Mouse (Mus musculus): Measurements from ENCODE around the gene Wipf2.

DNA sequence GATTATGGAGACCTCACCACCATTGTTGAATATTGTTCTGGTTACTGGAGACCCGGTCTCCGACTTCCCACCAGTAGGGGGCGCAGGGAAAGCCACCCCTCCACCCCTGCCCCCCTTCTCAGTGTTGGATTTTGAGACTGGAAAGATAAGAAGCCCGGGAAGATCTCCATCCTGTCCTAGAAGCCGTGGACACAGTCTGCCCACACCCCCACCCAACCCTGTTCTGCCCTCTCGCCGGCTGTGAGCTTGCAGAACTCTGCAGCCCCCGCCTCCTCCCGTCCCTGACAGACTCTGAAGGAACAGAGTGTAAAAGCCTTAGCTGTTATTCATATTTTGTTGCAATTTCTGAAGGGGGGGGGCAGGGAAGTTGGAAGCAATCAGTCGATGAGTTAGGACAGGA, 90.9 kb downstream of the Wipf2 start:
- TF ChIP-seq POLR2A (IDR thresholded peaks at IDR 0.05; ENCODE audit: low read depth, low read length): no peak
- no peak for TF ChIP-seq USF1 (IDR thresholded peaks at IDR 0.05; ENCODE audit: low read depth, low read length)
- TF ChIP-seq HCFC1 (IDR thresholded peaks at IDR 0.05; ENCODE audit: low read depth, low read length): no peak
- peak; percentile 52 to 78; a peak in 3 of 4 replicates for TF ChIP-seq CTCF (conservative IDR thresholded peaks at IDR 0.05 in 1 of 2, IDR thresholded peaks at IDR 0.05 in 1 of 2; ENCODE audit: low read depth in 2 of 2, low read length in 2 of 2)
- TF ChIP-seq SIN3A (IDR thresholded peaks at IDR 0.05; ENCODE audit: low read length): no peak
